Mouse (Mus musculus) ES-E14 (cell line): ENCODE data around the gene Car3. TPM values are rescaled to one million over a fixed set of nuclear protein-coding genes. Genes with fewer than 3 reads are reported as not detected.

Experiments used
- DNase-seq: peaks from one replicate; pipeline ENCODE4 v3.0.0-alpha.2; 2013; ENCODE audit warnings: low read depth, low spot score
- H3K27ac ChIP-seq: 2 replicates; pipeline ENCODE4 v1.5.1; 2012; ENCODE audit warnings: low read depth, mild to moderate bottlenecking, low read length, moderate library complexity, mixed read lengths; ENCODE audit not compliant: poor library complexity, insufficient read depth, severe bottlenecking
- H3K36me3 ChIP-seq: 2 replicates; pipeline ENCODE4 v1.6.1; 2012; ENCODE audit warnings: mild to moderate bottlenecking, low read length, moderate library complexity, mixed read lengths; ENCODE audit not compliant: control insufficient read depth, poor library complexity, insufficient read depth, severe bottlenecking
- H3K4me1 ChIP-seq, 2 experiments: fragments of 150-350 bp in 1 of 2; sonication (generic) in 1 of 2; 2 replicates each; pipeline ENCODE4 v1.6.1; 2012; ENCODE audit warnings: low read length in 2 of 2, mild to moderate bottlenecking in 1 of 2, mixed read lengths in 1 of 2; ENCODE audit not compliant: control insufficient read depth in 2 of 2, insufficient read depth in 2 of 2, poor library complexity in 1 of 2
- H3K4me3 ChIP-seq, 2 experiments: fragments of 150-350 bp in 1 of 2; sonication (generic) in 1 of 2; 2 replicates each; pipeline ENCODE4 v1.5.1; 2012; ENCODE audit warnings: low read length in 2 of 2, low read depth in 1 of 2, mild to moderate bottlenecking in 1 of 2, mixed read lengths in 1 of 2; ENCODE audit not compliant: insufficient read depth in 1 of 2, poor library complexity in 1 of 2, severe bottlenecking in 1 of 2
- H3K9ac ChIP-seq: 2 replicates; pipeline ENCODE4 v1.6.1; 2012; ENCODE audit warnings: low read depth, mild to moderate bottlenecking, low read length, mixed read lengths; ENCODE audit not compliant: poor library complexity, insufficient read depth, severe bottlenecking
- H3K9me3 ChIP-seq: fragments of 150-350 bp; sonication (generic); 2 replicates; pipeline ENCODE4 v1.6.1; 2012; ENCODE audit warnings: low read depth, mild to moderate bottlenecking, low read length; ENCODE audit not compliant: control insufficient read depth, insufficient read depth
- CHD2 ChIP-seq: IDR thresholded peaks from 2 replicates; pipeline ENCODE4 v1.6.1; 2014; ENCODE audit warnings: mild to moderate bottlenecking, low read depth, low read length, inconsistent platforms
- HCFC1 ChIP-seq: IDR thresholded peaks from 2 replicates; pipeline ENCODE4 v1.6.1; 2012; ENCODE audit warnings: low read length, inconsistent platforms, borderline replicate concordance; ENCODE audit not compliant: insufficient read depth
- MAFK ChIP-seq: IDR thresholded peaks from 2 replicates; pipeline ENCODE4 v1.6.1; 2014; ENCODE audit warnings: mild to moderate bottlenecking, low read depth, low read length, inconsistent platforms; ENCODE audit not compliant: insufficient read depth
- ZC3H11A ChIP-seq: IDR thresholded peaks from 2 replicates; pipeline ENCODE4 v1.6.1; 2012; ENCODE audit warnings: low read depth, mild to moderate bottlenecking, inconsistent platforms, low read length, borderline replicate concordance
- ZNF384 ChIP-seq: IDR thresholded peaks from 2 replicates; pipeline ENCODE4 v1.6.1; 2012; ENCODE audit warnings: low read depth, low read length, inconsistent platforms
- in situ Hi-C, 2 experiments: fragments of 600-800 bp; cut with MboI; formaldehyde crosslinking; loops; one replicate each; pipeline ENCODE4 v1.15.1; 2025; ENCODE audit warnings: low sequenced_read_pairs in 2 of 2, inconsistent platforms in 1 of 2; ENCODE audit not compliant: unreplicated experiment in 2 of 2
- total RNA-seq: library from RNA; depleted of rRNA; stranded (reverse); fragments of 300-350 nt; gene quantifications from 2 replicates; pipeline ENCODE4 v1.2.3, GENCODE M21; 2012

Gene Car3
- total RNA-seq, 1 experiment = 5.3 TPM

GRCm38 (mm10) chr3:14876325-14876918 is 13.1 kb downstream of the Car3 start:
- DNase-seq = no peak
- Histone ChIP-seq H3K4me3 (no peak overlapping the region), H3K9ac (no peak overlapping the region), H3K9me3 (no peaks in the 10 kb centered on the region), H3K36me3 (no peaks in the 10 kb centered on the region), H3K4me1 (0 out of 4 replicates have a peak, but pooled peaks cover 0 to 2% of the 10 kb centered on the region in 2 experiments), H3K27ac (no peak overlapping the region; the same call in 1 of the 2 replicates)
- TF ChIP-seq HCFC1 (no peak), ZC3H11A (no peak), ZNF384 (no peak), CHD2 (no peak), MAFK (no peak)
- in situ Hi-C loops = loop anchor here in 1 of 2 experiments (10.0 kb wide), 1 partner anchor 318 kb away; no protein-coding TSS in a partner anchor

GRCm38 (mm10) chr3:14877251-14877909 is 14.1 kb downstream of the Car3 start:
- no peaks in the 10 kb centered on the region for H3K9me3 ChIP-seq
- no peak overlapping the region for H3K27ac ChIP-seq
- 0 out of 4 replicates have a peak, but pooled peaks cover 0 to 2% of the 10 kb centered on the region in 2 experiments for H3K4me1 ChIP-seq
- no peak for TF ChIP-seq ZC3H11A
- TF ChIP-seq ZNF384 = no peak
- TF ChIP-seq CHD2 = no peak
- TF ChIP-seq MAFK = no peak
- TF ChIP-seq HCFC1 = no peak
- no peak overlapping the region for H3K9ac ChIP-seq
- H3K36me3 ChIP-seq = no peaks in the 10 kb centered on the region
- no peak overlapping the region for H3K4me3 ChIP-seq
- DNase-seq = no peak
- in situ Hi-C loops = loop anchor here in 1 of 2 experiments (10.0 kb wide), 1 partner anchor 317 kb away; no protein-coding TSS in a partner anchor

DNA sequence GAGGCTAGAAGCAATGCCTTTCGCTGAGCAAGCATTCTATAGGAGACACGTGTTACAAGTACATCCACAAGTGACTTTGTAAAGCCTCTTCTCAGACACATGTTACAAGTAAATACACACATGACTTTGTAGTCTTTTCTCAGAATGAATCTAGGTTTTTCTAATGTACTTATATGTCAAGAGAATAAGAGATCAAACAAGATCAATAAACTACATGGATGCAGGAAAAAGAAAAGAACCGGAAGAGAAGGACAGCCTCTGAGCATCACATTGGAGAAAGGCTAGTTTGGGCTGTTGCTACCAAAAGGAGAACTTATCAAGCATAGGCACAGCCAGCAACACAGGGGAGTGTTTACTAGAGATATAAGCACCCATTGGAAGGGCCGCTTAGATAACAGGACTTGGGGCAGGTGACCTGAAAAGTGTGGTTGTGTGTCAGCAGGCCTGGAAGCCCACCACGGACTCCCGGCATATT is 15.5 kb downstream of the Car3 start:
- 0 out of 4 replicates have a peak, but pooled peaks cover 0 to 2% of the 10 kb centered on the region in 2 experiments for H3K4me1 ChIP-seq
- no peak for TF ChIP-seq MAFK
- no peak for TF ChIP-seq ZC3H11A
- TF ChIP-seq ZNF384 = no peak
- no peak for TF ChIP-seq CHD2
- TF ChIP-seq HCFC1 = no peak
- H3K4me3 ChIP-seq = no peak overlapping the region
- no peaks in the 10 kb centered on the region for H3K9me3 ChIP-seq
- DNase-seq = no peak
- in situ Hi-C loops = loop anchor here in 1 of 2 experiments (10.0 kb wide), 1 partner anchor 316 kb away; no protein-coding TSS in a partner anchor
- H3K27ac ChIP-seq = no peak overlapping the region
- H3K9ac ChIP-seq = no peak overlapping the region
- H3K36me3 ChIP-seq = no peaks in the 10 kb centered on the region

- Histone ChIP-seq H3K27ac (no peak overlapping the region), H3K4me3 (no peak overlapping the region), H3K36me3 (no peaks in the 10 kb centered on the region), H3K9me3 (no peaks in the 10 kb centered on the region), H3K4me1 (0 out of 4 replicates have a peak, but pooled peaks cover 0 to 2% of the 10 kb centered on the region in 2 experiments), H3K9ac (no peak overlapping the region)
- DNase-seq = no peak
- in situ Hi-C loops = loop anchor here in 1 of 2 experiments (10.0 kb wide), 1 partner anchor 316 kb away; no protein-coding TSS in a partner anchor
- TF ChIP-seq HCFC1 (no peak), MAFK (no peak), ZC3H11A (no peak), CHD2 (no peak), ZNF384 (no peak)
Measured at GRCm38 (mm10) chr3:14879293-14879692, 16.0 kb downstream of the Car3 start.
